Mouse (Mus musculus) embryonic facial prominence, embryonic 12.5 days (tissue): ENCODE data around the gene Foxp1. TPM values are rescaled to one million over a fixed set of nuclear protein-coding genes. Genes with fewer than 3 reads are reported as not detected.

Experiments used
- ATAC-seq: fragments of 200-750 bp; cut with Nextera tagmentation; 2 replicates; pipeline ENCODE4 v1.8.0; 2017; ENCODE audit not compliant: insufficient number of reproducible peaks, insufficient read depth, low FRiP score, low TSS enrichment
- H3K27ac ChIP-seq: fragments of 300-500 bp; sonication (generic); 2 replicates; pipeline ENCODE4 v1.5.1; 2016; ENCODE audit warnings: mild to moderate bottlenecking
- H3K27me3 ChIP-seq: fragments of 300-500 bp; sonication (generic); 2 replicates; pipeline ENCODE4 v1.6.1; 2016; ENCODE audit warnings: mild to moderate bottlenecking, moderate library complexity
- H3K36me3 ChIP-seq: fragments of 300-500 bp; sonication (generic); 2 replicates; pipeline ENCODE4 v1.6.1; 2016; ENCODE audit warnings: mild to moderate bottlenecking
- H3K4me1 ChIP-seq: fragments of 300-500 bp; sonication (generic); 2 replicates; pipeline ENCODE4 v1.6.1; 2016
- H3K4me2 ChIP-seq: fragments of 300-500 bp; sonication (generic); replicated peaks from 2 replicates; pipeline ENCODE4 v1.6.1; 2016; ENCODE audit warnings: mild to moderate bottlenecking, moderate library complexity
- H3K4me3 ChIP-seq: fragments of 300-500 bp; sonication (generic); 2 replicates; pipeline ENCODE4 v1.5.1; 2016; ENCODE audit warnings: mild to moderate bottlenecking
- H3K9ac ChIP-seq: fragments of 300-500 bp; sonication (generic); 2 replicates; pipeline ENCODE4 v1.6.1; 2016; ENCODE audit warnings: mild to moderate bottlenecking, moderate library complexity
- H3K9me3 ChIP-seq: fragments of 300-500 bp; sonication (generic); 2 replicates; pipeline ENCODE4 v1.6.1; 2016; ENCODE audit warnings: mild to moderate bottlenecking, moderate library complexity
- WGBS: fragments of 180-500 bp; shearing (Covaris S2); methylation state at CpG from one replicate; pipeline ENCODE4 v1.1.7; 2016; 5-methylcytosine and 5-hydroxymethylcytosine counted together
- polyA plus RNA-seq: library from polyadenylated mRNA; unstranded; fragments of >200 nt; fragmentation: Nextera tagmentation; extraction: Ambion mirVana; gene quantifications from 2 replicates; pipeline ENCODE4 v1.2.1, GENCODE M21; 2016

The Foxp1 gene
- polyA plus RNA-seq, 1 experiment from 2014 or later = 132 TPM

DNA sequence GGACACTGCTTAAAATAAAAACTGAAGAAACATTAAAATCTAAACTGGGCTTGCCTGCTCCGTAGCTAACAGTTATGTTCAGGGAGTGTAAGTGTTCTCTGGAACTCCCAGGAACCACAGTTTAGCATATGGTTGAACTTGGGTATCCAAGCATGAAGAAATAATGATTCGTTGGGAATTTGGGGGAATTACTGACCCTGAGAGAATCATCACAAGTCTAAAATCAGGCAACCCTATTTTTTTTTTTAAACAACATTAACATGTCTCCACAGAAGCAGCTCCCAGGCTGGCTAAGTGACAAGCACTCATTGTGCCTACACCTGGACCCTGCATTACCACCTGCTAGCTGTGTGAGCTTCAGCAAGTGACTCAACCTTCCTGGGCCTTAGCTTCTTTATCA lies 430.7 kb downstream of the Foxp1 start:
- Histone ChIP-seq H3K36me3 (no peaks in the 10 kb centered on the region), H3K27ac (no peak overlapping the region), H3K4me2 (no peak overlapping the region), H3K9ac (no peak overlapping the region), H3K4me1 (peaks cover 34% of the 10 kb centered on the region), H3K9me3 (no peaks in the 10 kb centered on the region), H3K4me3 (no peak overlapping the region), H3K27me3 (no peaks in the 10 kb centered on the region)
- 83% methylated on average over 2 of the region's 2 CpGs for WGBS
- ATAC-seq = no peak

DNA sequence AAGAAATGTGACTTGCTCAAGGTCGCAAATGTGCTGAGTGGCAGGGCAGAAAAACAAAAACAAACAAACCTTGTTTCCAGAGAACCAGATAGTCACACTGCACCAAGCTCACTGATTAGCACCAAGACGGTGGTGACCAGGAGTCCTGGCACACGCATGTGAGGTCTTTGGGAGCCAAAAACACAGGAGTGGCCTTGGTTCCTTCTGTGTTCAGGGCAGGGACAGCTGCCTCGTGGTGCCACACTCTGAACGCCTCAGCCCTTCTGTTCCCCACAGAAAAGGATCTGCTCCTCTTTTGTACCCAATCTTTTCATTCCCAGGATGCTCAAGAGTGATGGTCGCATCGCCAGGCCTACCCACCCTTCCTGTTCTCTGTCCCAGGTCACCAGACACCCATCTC lies 434.9 kb downstream of the Foxp1 start:
- no peak overlapping the region for H3K27ac ChIP-seq
- 0 out of 2 replicates have a peak, but pooled peaks cover 5% of the 10 kb centered on the region for H3K4me1 ChIP-seq
- no peak for ATAC-seq
- H3K9ac ChIP-seq = no peak overlapping the region
- no peak overlapping the region for H3K4me2 ChIP-seq
- H3K4me3 ChIP-seq = no peak overlapping the region
- no peaks in the 10 kb centered on the region for H3K9me3 ChIP-seq
- no peaks in the 10 kb centered on the region for H3K27me3 ChIP-seq
- no peaks in the 10 kb centered on the region for H3K36me3 ChIP-seq
- WGBS = 81% methylated on average over 7 of the region's 7 CpGs

DNA sequence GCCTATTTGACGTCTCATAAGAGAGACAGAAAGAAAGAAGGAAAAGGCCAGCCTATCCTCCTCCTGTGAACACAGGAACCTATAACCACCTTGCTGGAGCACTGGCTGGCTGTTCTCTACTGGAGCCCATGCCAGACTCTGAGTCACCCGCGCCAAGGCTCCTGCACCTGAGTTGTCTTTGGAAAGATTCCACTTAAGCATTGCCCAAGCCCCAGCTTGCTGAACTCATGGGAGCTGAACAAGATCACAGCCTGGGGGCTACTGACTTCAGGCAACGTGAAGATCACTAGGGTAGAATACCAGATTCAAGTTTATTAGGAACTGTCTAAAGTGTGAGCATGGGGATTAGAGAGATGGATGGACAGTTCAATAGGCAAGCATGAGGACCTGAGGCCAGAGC lies 437.6 kb downstream of the Foxp1 start:
- H3K9ac ChIP-seq = no peak overlapping the region
- H3K27me3 ChIP-seq = no peaks in the 10 kb centered on the region

DNA sequence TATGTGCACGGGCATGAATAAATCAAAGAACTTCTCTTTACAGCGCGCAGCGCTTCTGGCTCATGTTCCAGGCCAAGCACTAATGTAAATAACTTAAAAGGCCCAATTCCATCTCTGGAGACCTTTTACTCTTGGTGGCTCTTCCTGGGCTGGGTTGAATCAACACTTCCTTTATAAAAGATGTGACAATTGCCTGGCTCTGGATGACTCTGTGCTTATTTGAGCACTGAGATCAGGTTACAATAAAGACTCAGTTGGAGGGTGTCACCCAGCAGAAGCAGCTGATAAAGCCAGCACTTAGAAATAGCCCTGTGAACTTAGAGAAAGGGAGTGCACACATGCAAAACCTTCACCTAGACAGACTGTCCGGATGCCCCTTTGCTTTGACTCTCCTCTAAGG lies 441.3 kb downstream of the Foxp1 start:
- 45% methylated on average over 5 of the region's 5 CpGs for WGBS
- H3K27me3 ChIP-seq = no peaks in the 10 kb centered on the region
- H3K9ac ChIP-seq = no peak overlapping the region
- ATAC-seq = no peak
- H3K4me1 ChIP-seq = peaks cover 10% of the 10 kb centered on the region
- H3K4me3 ChIP-seq = no peak overlapping the region
- H3K27ac ChIP-seq = no peak overlapping the region
- H3K9me3 ChIP-seq = no peaks in the 10 kb centered on the region
- no peak overlapping the region for H3K4me2 ChIP-seq
- no peaks in the 10 kb centered on the region for H3K36me3 ChIP-seq

More for the DNA sequence above, 437.6 kb downstream of the Foxp1 start:
- Histone ChIP-seq H3K4me3 (no peak overlapping the region), H3K36me3 (no peaks in the 10 kb centered on the region), H3K4me2 (no peak overlapping the region), H3K9me3 (no peaks in the 10 kb centered on the region), H3K4me1 (peaks cover 10% of the 10 kb centered on the region), H3K27ac (no peak overlapping the region)
- no peak for ATAC-seq
- 85% methylated on average over 4 of the region's 4 CpGs for WGBS

DNA sequence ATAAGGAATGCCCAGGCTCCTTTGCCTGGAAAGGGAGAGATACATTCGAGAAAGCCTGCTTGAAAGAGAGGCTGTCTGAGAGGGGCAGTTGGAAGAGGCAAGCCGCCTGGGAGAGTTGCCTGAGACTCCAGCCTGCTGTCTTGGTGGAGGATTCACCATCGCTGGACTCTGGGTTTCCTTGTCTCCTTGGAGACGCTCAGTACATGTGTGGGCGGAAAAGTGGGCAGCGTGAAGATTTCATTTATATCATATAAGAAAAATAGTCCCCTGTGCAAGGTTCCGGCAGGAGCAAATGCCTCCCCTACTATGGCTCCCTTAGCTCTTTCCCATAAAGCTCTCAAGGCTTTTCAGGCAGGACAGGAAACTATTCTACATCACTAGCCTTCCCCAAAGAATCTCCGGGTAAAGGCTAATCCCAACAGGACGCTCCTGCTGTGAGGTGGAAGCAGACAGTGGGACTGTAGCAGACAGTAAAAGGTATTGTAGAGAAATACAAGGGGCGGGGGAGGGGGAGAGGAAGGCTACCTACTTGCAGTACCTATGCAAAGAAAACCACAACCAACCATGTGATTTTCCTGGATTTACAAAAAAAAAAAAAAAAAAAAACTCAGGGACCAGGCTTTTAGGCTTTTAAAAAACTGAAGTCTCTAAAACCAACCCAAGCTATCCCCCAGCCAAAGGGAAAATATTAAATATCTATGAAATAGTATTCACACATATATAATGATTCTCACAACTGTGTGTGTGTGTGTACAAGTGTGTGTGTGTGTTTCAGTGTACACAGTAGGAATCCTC lies 443.3 kb downstream of the Foxp1 start:
- WGBS = 45% methylated on average over 10 of the region's 10 CpGs
- no peak overlapping the region for H3K4me3 ChIP-seq
- H3K9me3 ChIP-seq = no peaks in the 10 kb centered on the region
- peaks cover 16% of the 10 kb centered on the region for H3K36me3 ChIP-seq
- H3K27ac ChIP-seq = no peak overlapping the region
- H3K9ac ChIP-seq = no peak overlapping the region
- ATAC-seq = no peak
- H3K4me1 ChIP-seq = peaks cover 10% of the 10 kb centered on the region
- no peaks in the 10 kb centered on the region for H3K27me3 ChIP-seq
- H3K4me2 ChIP-seq = no peak overlapping the region

DNA sequence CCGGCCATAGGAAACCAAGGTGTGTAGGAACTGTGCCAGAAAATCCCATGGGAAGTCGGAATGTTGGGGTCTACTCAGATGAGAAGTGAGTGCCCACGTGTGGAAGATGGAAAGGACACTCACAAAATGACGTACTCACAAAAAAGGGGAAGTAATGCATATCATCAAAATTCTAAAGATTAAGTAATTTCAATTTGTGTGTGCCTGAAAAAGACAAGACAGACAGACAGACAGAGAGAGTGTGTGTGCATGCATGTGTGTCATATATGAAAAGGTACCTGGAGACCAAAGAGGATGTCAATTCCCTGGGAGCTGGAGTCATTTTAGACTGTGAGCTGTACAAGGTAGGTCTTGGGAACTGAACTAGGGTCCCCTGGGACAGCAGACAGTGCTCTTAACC lies 444.4 kb downstream of the Foxp1 start:
- ATAC-seq = no peak
- Histone ChIP-seq H3K9me3 (no peaks in the 10 kb centered on the region), H3K9ac (no peak overlapping the region), H3K4me3 (no peak overlapping the region), H3K27me3 (no peaks in the 10 kb centered on the region), H3K4me1 (peaks cover 10% of the 10 kb centered on the region), H3K4me2 (no peak overlapping the region), H3K27ac (no peak overlapping the region), H3K36me3 (peaks cover 16% of the 10 kb centered on the region)
- 91% methylated on average over 4 of the region's 4 CpGs for WGBS

DNA sequence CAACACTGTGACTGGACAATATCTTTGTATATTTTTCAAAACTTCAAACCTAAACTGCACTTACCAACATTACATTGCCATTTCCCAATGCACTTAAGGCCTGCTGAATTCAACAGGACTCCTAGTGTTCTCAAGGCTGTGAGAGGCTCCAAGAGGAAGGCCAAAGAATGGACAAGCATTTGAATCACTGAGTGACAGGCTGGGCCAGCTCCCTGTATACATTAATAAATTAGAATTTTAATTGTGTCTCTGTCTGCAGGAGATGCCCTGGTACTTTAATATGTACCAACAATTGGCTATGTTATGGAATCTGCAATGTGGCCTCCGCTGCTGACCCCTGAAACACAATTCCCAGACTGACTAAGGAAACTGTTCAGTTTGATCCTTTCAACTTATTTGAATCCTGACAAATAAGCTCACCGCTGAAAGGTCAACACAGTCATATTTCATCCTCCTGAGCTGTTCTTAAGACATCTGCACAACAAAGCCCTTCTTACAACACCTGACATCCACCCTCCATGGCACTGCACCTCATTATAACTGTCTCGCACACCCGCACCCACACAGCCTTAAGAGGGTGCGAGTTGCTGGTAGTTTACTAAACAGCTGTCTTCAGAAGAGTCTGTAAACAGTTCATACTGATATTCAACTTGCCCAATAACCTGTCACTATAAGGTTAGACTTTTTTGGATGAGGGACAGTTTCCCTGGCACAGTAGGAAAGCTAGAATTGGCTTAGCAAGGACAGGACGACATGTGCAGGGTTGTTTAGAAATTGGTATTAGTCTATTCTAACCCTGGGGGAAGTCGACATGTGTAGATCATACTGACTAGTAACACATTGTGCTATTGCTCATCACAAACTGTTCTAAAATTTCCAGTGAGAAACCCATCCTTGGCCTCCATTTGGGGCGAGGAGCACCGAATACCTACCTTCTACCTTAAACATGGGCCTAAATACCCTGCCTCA lies 448.9 kb downstream of the Foxp1 start:
- H3K4me3 ChIP-seq = no peak overlapping the region
- 85% methylated on average over 9 of the region's 9 CpGs for WGBS

DNA sequence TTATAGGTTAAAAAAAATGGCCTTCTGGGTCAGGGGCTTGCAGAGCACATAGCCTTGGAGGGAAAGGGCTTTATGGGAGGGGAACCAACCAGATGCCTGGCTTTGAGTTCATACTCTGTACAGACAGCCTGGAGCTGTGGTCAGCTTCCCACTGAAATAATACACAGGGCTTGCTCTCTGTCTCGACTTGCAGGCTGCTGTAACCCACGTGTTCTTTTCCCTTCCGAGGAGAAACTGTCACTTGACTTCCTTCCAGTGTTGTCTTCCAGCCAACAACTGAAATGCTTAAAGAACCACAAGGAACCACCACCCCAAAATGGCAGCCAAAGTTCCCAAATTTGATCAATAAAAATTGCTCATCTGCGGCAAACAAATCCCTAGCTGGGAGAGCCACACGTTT lies 451.8 kb downstream of the Foxp1 start:
- no peaks in the 10 kb centered on the region for H3K9me3 ChIP-seq
- no peak overlapping the region for H3K9ac ChIP-seq
- H3K36me3 ChIP-seq = peaks cover 15% of the 10 kb centered on the region
- H3K27ac ChIP-seq = no peak overlapping the region
- no peak overlapping the region for H3K4me2 ChIP-seq
- H3K4me1 ChIP-seq = peaks cover 20% of the 10 kb centered on the region
- ATAC-seq = no peak
- H3K4me3 ChIP-seq = no peak overlapping the region
- 54% methylated on average over 5 of the region's 5 CpGs for WGBS
- H3K27me3 ChIP-seq = no peaks in the 10 kb centered on the region

More for the DNA sequence above, 448.9 kb downstream of the Foxp1 start:
- H3K9ac ChIP-seq = no peak overlapping the region
- H3K4me2 ChIP-seq = no peak overlapping the region
- no peaks in the 10 kb centered on the region for H3K9me3 ChIP-seq
- no peaks in the 10 kb centered on the region for H3K4me1 ChIP-seq
- H3K27ac ChIP-seq = no peak overlapping the region
- no peak for ATAC-seq
- H3K27me3 ChIP-seq = no peaks in the 10 kb centered on the region
- H3K36me3 ChIP-seq = peaks cover 16% of the 10 kb centered on the region

DNA sequence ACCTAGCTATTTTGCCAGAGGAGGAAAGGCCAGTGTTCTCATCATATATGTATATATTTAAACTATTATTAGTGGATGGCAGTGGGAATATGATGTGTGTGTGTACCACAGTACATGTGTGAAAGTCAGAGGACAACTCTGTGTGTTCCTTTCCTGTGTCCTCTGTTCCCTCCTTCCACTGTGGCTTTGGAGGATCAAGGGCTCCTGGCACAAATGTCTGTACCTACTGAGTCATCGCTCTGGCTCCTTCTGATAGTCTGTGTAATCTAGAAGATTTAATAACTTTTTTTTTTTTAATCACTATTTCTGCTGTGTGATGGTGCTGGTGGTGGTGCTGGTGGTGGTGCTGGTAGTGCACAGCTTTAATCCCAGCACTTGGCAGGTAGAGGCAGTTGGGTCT lies 452.8 kb downstream of the Foxp1 start:
- WGBS = 100% methylated on average over 1 of the region's 1 CpGs
- no peak overlapping the region for H3K27ac ChIP-seq

DNA sequence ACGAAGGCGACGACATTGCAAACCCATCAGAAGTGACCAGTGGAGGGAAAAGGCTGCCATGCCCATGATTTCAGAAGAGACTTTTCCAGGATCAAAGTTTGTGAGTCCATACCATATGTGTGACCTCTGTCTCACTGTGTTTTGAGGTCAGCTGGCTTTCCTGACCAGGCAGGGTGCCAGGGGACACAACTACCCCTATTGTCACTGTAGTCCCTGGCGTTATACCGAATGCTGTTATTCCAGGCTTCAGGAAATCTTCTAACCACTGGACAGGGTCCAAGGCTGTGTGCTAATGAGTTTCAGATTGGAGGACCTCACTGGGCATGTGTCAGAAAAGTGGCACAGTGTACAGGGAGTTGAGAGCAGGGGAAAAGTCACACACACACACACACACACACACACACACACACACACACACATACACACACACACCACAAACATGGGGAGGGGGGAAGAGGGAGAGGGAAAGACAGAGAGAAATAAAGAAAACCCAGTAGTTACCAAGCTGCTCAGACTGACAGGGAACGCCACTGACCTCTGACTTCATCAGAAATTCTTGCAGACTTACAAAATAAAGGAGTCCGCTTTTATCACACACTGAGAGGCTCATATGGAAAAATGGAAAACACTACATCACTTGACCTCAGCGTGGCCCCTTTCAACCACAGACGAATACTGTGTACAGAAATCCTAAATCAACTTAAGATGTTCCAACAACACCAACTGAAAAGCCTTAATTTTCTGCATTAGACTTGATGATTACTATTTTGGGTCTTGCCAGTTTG lies 456.8 kb downstream of the Foxp1 start:
- Histone ChIP-seq H3K27ac (peak overlapping the region; percentile 54), H3K36me3 (no peaks in the 10 kb centered on the region), H3K4me3 (no peak overlapping the region), H3K4me1 (peaks cover 48% of the 10 kb centered on the region), H3K4me2 (peak overlapping the region; percentile 7; the same call in 1 of the 2 replicates), H3K9ac (no peak overlapping the region), H3K9me3 (no peaks in the 10 kb centered on the region), H3K27me3 (no peaks in the 10 kb centered on the region)
- no peak for ATAC-seq
- 22% methylated on average over 9 of the region's 9 CpGs for WGBS

More for the DNA sequence above, 452.8 kb downstream of the Foxp1 start:
- Histone ChIP-seq H3K4me1 (peaks cover 30% of the 10 kb centered on the region), H3K9me3 (no peaks in the 10 kb centered on the region), H3K36me3 (peaks cover 5% of the 10 kb centered on the region; the same call in 1 of the 2 replicates), H3K4me2 (no peak overlapping the region), H3K27me3 (no peaks in the 10 kb centered on the region), H3K9ac (no peak overlapping the region), H3K4me3 (no peak overlapping the region)
- no peak for ATAC-seq

DNA sequence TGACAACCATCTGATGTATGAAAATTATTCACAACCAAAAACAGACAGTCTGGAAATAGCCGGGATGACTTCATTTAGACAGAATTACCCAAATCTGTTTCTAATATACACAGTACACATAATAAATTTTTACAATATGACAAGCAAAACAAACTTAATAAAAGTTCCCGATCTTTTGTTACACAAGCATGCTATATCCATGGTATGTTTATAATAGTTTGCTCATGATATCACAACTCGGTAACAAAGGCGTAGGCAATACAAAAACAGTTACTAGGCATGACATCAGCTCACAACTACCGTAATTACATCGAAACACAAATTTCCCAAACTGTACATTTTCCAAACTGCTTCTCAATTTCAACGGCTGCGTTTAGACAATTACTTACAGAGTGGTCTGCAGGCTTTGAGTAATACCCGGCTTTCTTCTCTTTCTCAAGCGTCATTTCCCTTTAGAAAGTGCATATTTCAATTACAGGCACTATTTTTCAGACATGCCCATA lies 458.5 kb downstream of the Foxp1 start:
- no peaks in the 10 kb centered on the region for H3K36me3 ChIP-seq
- H3K4me2 ChIP-seq = no peak overlapping the region
- H3K27ac ChIP-seq = 0 out of 2 replicates have a peak overlapping the region, but pooled peaks have one; percentile 57
- ATAC-seq = no peak
- 42% methylated on average over 10 of the region's 10 CpGs for WGBS
- no peak overlapping the region for H3K9ac ChIP-seq
- no peaks in the 10 kb centered on the region for H3K9me3 ChIP-seq
- H3K4me1 ChIP-seq = peaks cover 48% of the 10 kb centered on the region
- H3K4me3 ChIP-seq = no peak overlapping the region
- no peaks in the 10 kb centered on the region for H3K27me3 ChIP-seq
